10 mouse cellular contexts compared by ENCODE assay signal in genomic region chr10:63026156-63026794, GRCm38 (mm10). TPM values are rescaled to one million over a fixed set of nuclear protein-coding genes. Genes with fewer than 3 reads are reported as not detected.
DNase-seq lines count a peak whose midpoint lies in the region; ATAC-seq and TF ChIP-seq lines count a peak whose summit lies in the region.
"Had no signal": no experiment of that assay in that cellular context is flagged by ENCODE, and none has a peak within 500 bp of the region (broad histone marks: within the 10 kb centered on the region; RNA-seq: fewer than 3 reads in every experiment).

No protein-coding gene starts in this region.

- intact Hi-C loops in heart, adult 2 months (cut with DNase I), result loop anchor here (10.0 kb wide), 2 partner anchors 89 to 359 kb away; partner anchors contain the start of genes Dnajc12 and Sirt1

- no peak for TF ChIP-seq EP300 in heart, adult 2 months (IDR thresholded peaks at IDR 0.05; ENCODE audit: insufficient read depth, low read depth, low read length)

- peak; percentile 24 to 41 for DNase-seq in frontal cortex, postnatal 10 days (ENCODE audit: low spot score in 2 of 2)
- no peak for DNase-seq in frontal cortex, postnatal 25 days (ENCODE audit: low spot score in 2 of 2)
- DNase-seq in embryonic facial prominence, embryonic 10.5 days (ENCODE audit: low spot score), result peak; percentile 58
- DNase-seq in hindbrain, embryonic 14.5 days (ENCODE audit: low spot score), result peak; percentile 83
- peak; percentile 81 for DNase-seq in midbrain, postnatal 0 days (ENCODE audit: low spot score)
- DNase-seq in adrenal gland, adult 2 months, result no peak
- DNase-seq in heart, adult 2 months, result no peak

- TF ChIP-seq POLR2A in heart, adult 2 months (IDR thresholded peaks at IDR 0.05; ENCODE audit: insufficient read depth, low read depth, low read length), result no peak

- H3K9me3 ChIP-seq in embryonic facial prominence, embryonic 10.5 days, result no peaks in the 10 kb centered on the region
- H3K9me3 ChIP-seq in hindbrain, embryonic 14.5 days (ENCODE audit: control insufficient read depth, low read length), result no peaks in the 10 kb centered on the region
- H3K9me3 ChIP-seq in midbrain, postnatal 0 days (ENCODE audit: low read length), result no peaks in the 10 kb centered on the region
- H3K9me3 ChIP-seq in intestine, embryonic 15.5 days, result no peaks in the 10 kb centered on the region

- no peaks in the 10 kb centered on the region for H3K79me2 ChIP-seq in heart, adult 2 months (replicated peaks; ENCODE audit: control insufficient read depth, insufficient read depth, low read length)

- peak overlapping the region; percentile 32; the same call in 1 of the 2 replicates for H3K9ac ChIP-seq in hindbrain, embryonic 14.5 days
- H3K9ac ChIP-seq in midbrain, postnatal 0 days (replicated peaks; ENCODE audit: low read length, poor library complexity, severe bottlenecking), result no peak overlapping the region
- H3K9ac ChIP-seq in heart, adult 2 months (ENCODE audit: low read depth, low read length), result no peak overlapping the region
- no peak overlapping the region for H3K9ac ChIP-seq in intestine, embryonic 15.5 days
- H3K9ac ChIP-seq: liver, embryonic 14.5 days had no signal

- H3K4me1 ChIP-seq in embryonic facial prominence, embryonic 10.5 days, result peaks cover 39% of the 10 kb centered on the region
- peaks cover 34% of the 10 kb centered on the region for H3K4me1 ChIP-seq in hindbrain, embryonic 14.5 days (replicated peaks; ENCODE audit: control insufficient read depth, insufficient read depth, low read length)
- H3K4me1 ChIP-seq in midbrain, postnatal 0 days (ENCODE audit: insufficient read depth, low read length), result peaks cover 4% of the 10 kb centered on the region; the same call in 1 of the 2 replicates
- peaks cover 6% of the 10 kb centered on the region for H3K4me1 ChIP-seq in heart, adult 2 months (ENCODE audit: control insufficient read depth, insufficient read depth, low read length)
- peaks cover 10% of the 10 kb centered on the region for H3K4me1 ChIP-seq in intestine, embryonic 15.5 days (replicated peaks)

- peak overlapping the region; percentile 33 for H3K4me3 ChIP-seq in embryonic facial prominence, embryonic 10.5 days
- no peak overlapping the region for H3K4me3 ChIP-seq in hindbrain, embryonic 14.5 days (replicated peaks; ENCODE audit: low read length)
- H3K4me3 ChIP-seq in midbrain, postnatal 0 days (ENCODE audit: low read depth, low read length), result no peak overlapping the region
- H3K4me3 ChIP-seq in heart, adult 2 months, result no peak overlapping the region
- no peak overlapping the region for H3K4me3 ChIP-seq in intestine, embryonic 15.5 days (replicated peaks)

- WGBS in embryonic facial prominence, embryonic 10.5 days, result 21% methylated on average over 8 of the region's 8 CpGs
- WGBS in hindbrain, embryonic 14.5 days, result 5% methylated on average over 8 of the region's 8 CpGs
- 7% methylated on average over 8 of the region's 8 CpGs for WGBS in midbrain, postnatal 0 days
- 60% methylated on average over 8 of the region's 8 CpGs for WGBS in heart, adult 2 months
- WGBS in intestine, embryonic 15.5 days, result 55% methylated on average over 8 of the region's 8 CpGs

- H3K36me3 ChIP-seq in embryonic facial prominence, embryonic 10.5 days (replicated peaks), result no peaks in the 10 kb centered on the region
- no peaks in the 10 kb centered on the region for H3K36me3 ChIP-seq in hindbrain, embryonic 14.5 days (replicated peaks; ENCODE audit: control insufficient read depth, insufficient read depth)
- no peaks in the 10 kb centered on the region for H3K36me3 ChIP-seq in midbrain, postnatal 0 days (ENCODE audit: insufficient read depth, low read length)
- peaks cover 8% of the 10 kb centered on the region for H3K36me3 ChIP-seq in heart, adult 2 months (ENCODE audit: control insufficient read depth, insufficient read depth, low read length)
- no peaks in the 10 kb centered on the region for H3K36me3 ChIP-seq in intestine, embryonic 15.5 days

- H3K27ac ChIP-seq in embryonic facial prominence, embryonic 10.5 days (replicated peaks), result peak overlapping the region; percentile 100
- H3K27ac ChIP-seq in hindbrain, embryonic 14.5 days, result peak overlapping the region; percentile 99
- peak overlapping the region; percentile 100 for H3K27ac ChIP-seq in midbrain, postnatal 0 days (ENCODE audit: low read depth, low read length)
- H3K27ac ChIP-seq in heart, adult 2 months, result no peak overlapping the region
- no peak overlapping the region for H3K27ac ChIP-seq in intestine, embryonic 15.5 days
- H3K27ac ChIP-seq: liver, embryonic 14.5 days had no signal

- peak overlapping the region; percentile 62 for H3K4me2 ChIP-seq in hindbrain, embryonic 14.5 days (replicated peaks)
- peak overlapping the region; percentile 34 for H3K4me2 ChIP-seq in midbrain, postnatal 0 days (ENCODE audit: low read depth, low read length, poor library complexity, severe bottlenecking)
- H3K4me2 ChIP-seq in intestine, embryonic 15.5 days (replicated peaks), result no peak overlapping the region

- TF ChIP-seq CTCF in midbrain, postnatal 0 days (IDR thresholded peaks at IDR 0.05), result no peak
- no peak for TF ChIP-seq CTCF in heart, adult 2 months (IDR thresholded peaks at IDR 0.05)

- no peaks in the 10 kb centered on the region for H3K27me3 ChIP-seq in embryonic facial prominence, embryonic 10.5 days (replicated peaks; ENCODE audit: low read depth, poor library complexity, severe bottlenecking)
- no peaks in the 10 kb centered on the region for H3K27me3 ChIP-seq in hindbrain, embryonic 14.5 days (ENCODE audit: control insufficient read depth, insufficient read depth, low read length)
- H3K27me3 ChIP-seq in midbrain, postnatal 0 days (ENCODE audit: insufficient read depth, low read length), result no peaks in the 10 kb centered on the region
- H3K27me3 ChIP-seq in heart, adult 2 months (ENCODE audit: control insufficient read depth, insufficient read depth, low read length), result no peaks in the 10 kb centered on the region
- no peaks in the 10 kb centered on the region for H3K27me3 ChIP-seq in intestine, embryonic 15.5 days (replicated peaks)

- ATAC-seq in hindbrain, embryonic 14.5 days (ENCODE audit: low FRiP score), result no peak
- ATAC-seq in midbrain, postnatal 0 days (ENCODE audit: low FRiP score), result no peak
- ATAC-seq in intestine, embryonic 15.5 days, result no peak
- ATAC-seq: inflammation-experienced regulatory T-cells, adult 6 months had no signal

RNA-seq across cellular contexts. Expression of gene Pbld2, which starts 2.2 kb away (rescaled TPM):
- polyA plus RNA-seq in embryonic facial prominence, embryonic 10.5 days (2016; fragmentation: Nextera tagmentation; extraction: Ambion mirVana), result 0.75 and 1.1 TPM in 2 replicates
- polyA plus RNA-seq in hindbrain, embryonic 14.5 days (2014; fragmentation: Nextera tagmentation; extraction: Ambion mirVana), result 0.46 and 0.59 TPM in 2 replicates
- 0.80 TPM in 1 of 2 replicates, not detected in the other for total RNA-seq in midbrain, postnatal 0 days (2014; rRNA removed)
- polyA plus RNA-seq in midbrain, postnatal 0 days (2015; fragmentation: Nextera tagmentation; extraction: Ambion mirVana), result 0.55 and 1.2 TPM in 2 replicates
- 1 to 10 TPM; 3.1 to 3.9 TPM for total RNA-seq in adrenal gland, adult 2 months (2021)
- polyA plus RNA-seq in adrenal gland, adult 2 months (2012; rRNA removed), result 0.87 and 1.4 TPM in 2 replicates
- 1 to 10 TPM; 7.6 to 9.9 TPM for total RNA-seq in heart, adult 2 months (2021)
- polyA plus RNA-seq in heart, adult 2 months (2012; rRNA removed), result 0.98 and 2.1 TPM in 2 replicates
- polyA plus RNA-seq in intestine, embryonic 15.5 days (2015; fragmentation: Nextera tagmentation; extraction: Ambion mirVana), result 5.7 and 6.8 TPM in 2 replicates

RNA-seq across cellular contexts. Expression of gene Hnrnph3, which starts 2.3 kb away (rescaled TPM):
- 179 and 180 TPM in 2 replicates for polyA plus RNA-seq in embryonic facial prominence, embryonic 10.5 days (2016; fragmentation: Nextera tagmentation; extraction: Ambion mirVana)
- polyA plus RNA-seq in hindbrain, embryonic 14.5 days (2014; fragmentation: Nextera tagmentation; extraction: Ambion mirVana), result 75.0 and 76.8 TPM in 2 replicates
- total RNA-seq in midbrain, postnatal 0 days (2014; rRNA removed), result 11.0 and 22.5 TPM in 2 replicates
- polyA plus RNA-seq in midbrain, postnatal 0 days (2015; fragmentation: Nextera tagmentation; extraction: Ambion mirVana), result 70.3 and 78.7 TPM in 2 replicates
- 10 to 100 TPM; 40.3 to 42.4 TPM for total RNA-seq in adrenal gland, adult 2 months (2021)
- polyA plus RNA-seq in adrenal gland, adult 2 months (2012; rRNA removed), result 2.4 and 3.7 TPM in 2 replicates
- total RNA-seq in heart, adult 2 months (2021), result 10 to 100 TPM; 33.5 to 34.5 TPM
- polyA plus RNA-seq in heart, adult 2 months (2012; rRNA removed), result 18.0 and 36.8 TPM in 2 replicates
- polyA plus RNA-seq in intestine, embryonic 15.5 days (2015; fragmentation: Nextera tagmentation; extraction: Ambion mirVana), result 73.6 and 75.4 TPM in 2 replicates

RNA-seq across cellular contexts. Expression of gene Pbld1, which starts 33.7 kb away (rescaled TPM):
- 2.0 and 2.3 TPM in 2 replicates for polyA plus RNA-seq in embryonic facial prominence, embryonic 10.5 days (2016; fragmentation: Nextera tagmentation; extraction: Ambion mirVana)
- polyA plus RNA-seq in hindbrain, embryonic 14.5 days (2014; fragmentation: Nextera tagmentation; extraction: Ambion mirVana), result 0.39 and 0.75 TPM in 2 replicates
- not detected in 2 replicates for total RNA-seq in midbrain, postnatal 0 days (2014; rRNA removed)
- 0.45 and 0.59 TPM in 2 replicates for polyA plus RNA-seq in midbrain, postnatal 0 days (2015; fragmentation: Nextera tagmentation; extraction: Ambion mirVana)
- 1 to 10 TPM; 2.0 to 3.0 TPM for total RNA-seq in adrenal gland, adult 2 months (2021)
- polyA plus RNA-seq in adrenal gland, adult 2 months (2012; rRNA removed), result 0.40 and 0.90 TPM in 2 replicates
- 1 to 10 TPM in 1 of 2 experiments, under 1 TPM in 1; 0.89 to 1.5 TPM for total RNA-seq in heart, adult 2 months (2021)
- 1.0 and 1.2 TPM in 2 replicates for polyA plus RNA-seq in heart, adult 2 months (2012; rRNA removed)
- 2.6 and 6.4 TPM in 2 replicates for polyA plus RNA-seq in intestine, embryonic 15.5 days (2015; fragmentation: Nextera tagmentation; extraction: Ambion mirVana)

RNA-seq across cellular contexts. Expression of gene Rufy2, which starts 46.3 kb away (rescaled TPM):
- polyA plus RNA-seq in embryonic facial prominence, embryonic 10.5 days (2016; fragmentation: Nextera tagmentation; extraction: Ambion mirVana), result 25.0 and 25.4 TPM in 2 replicates
- polyA plus RNA-seq in hindbrain, embryonic 14.5 days (2014; fragmentation: Nextera tagmentation; extraction: Ambion mirVana), result 58.5 and 59.6 TPM in 2 replicates
- 34.5 and 47.7 TPM in 2 replicates for total RNA-seq in midbrain, postnatal 0 days (2014; rRNA removed)
- polyA plus RNA-seq in midbrain, postnatal 0 days (2015; fragmentation: Nextera tagmentation; extraction: Ambion mirVana), result 60.9 and 65.5 TPM in 2 replicates
- total RNA-seq in adrenal gland, adult 2 months (2021), result 10 to 100 TPM; 11.2 to 16.3 TPM
- polyA plus RNA-seq in adrenal gland, adult 2 months (2012; rRNA removed), result 1.9 and 2.1 TPM in 2 replicates
- total RNA-seq in heart, adult 2 months (2021), result 1 to 10 TPM; 7.3 to 9.6 TPM
- polyA plus RNA-seq in heart, adult 2 months (2012; rRNA removed), result 2.5 and 4.4 TPM in 2 replicates
- 20.3 and 20.7 TPM in 2 replicates for polyA plus RNA-seq in intestine, embryonic 15.5 days (2015; fragmentation: Nextera tagmentation; extraction: Ambion mirVana)

Comparison
In these comparisons a context has a peak if more than half of its experiments do, and no peak if none do; other contexts are left out.
1. DNase-seq: peak in frontal cortex, postnatal 10 days (2 of 2), embryonic facial prominence, embryonic 10.5 days (single experiment), hindbrain, embryonic 14.5 days (single experiment) and midbrain, postnatal 0 days (single experiment); none in frontal cortex, postnatal 25 days (0 of 2), adrenal gland, adult 2 months (single experiment) and heart, adult 2 months (0 of 2).
2. H3K27ac ChIP-seq: peak in embryonic facial prominence, embryonic 10.5 days (single experiment), hindbrain, embryonic 14.5 days (single experiment) and midbrain, postnatal 0 days (single experiment); none in heart, adult 2 months (single experiment) and intestine, embryonic 15.5 days (single experiment).